Mouse (Mus musculus) forebrain, embryonic 10.5 days (tissue): ENCODE data around the gene Fancc. TPM values are rescaled to one million over a fixed set of nuclear protein-coding genes. Genes with fewer than 3 reads are reported as not detected.

ENCODE experiments used
- DNase-seq: peaks from one replicate; pipeline ENCODE4 v3.0.0-alpha.2; 2017; ENCODE audit warnings: low spot score; ENCODE audit errors: extremely low spot score
- H3K27ac ChIP-seq: fragments of 300-500 bp; sonication (generic); 2 replicates; pipeline ENCODE4 v1.5.1; 2016; ENCODE audit warnings: mild to moderate bottlenecking
- H3K27me3 ChIP-seq: fragments of 300-500 bp; sonication (generic); 2 replicates; pipeline ENCODE4 v1.6.1; 2016; ENCODE audit warnings: mild to moderate bottlenecking; ENCODE audit not compliant: poor library complexity, severe bottlenecking
- H3K36me3 ChIP-seq: fragments of 300-500 bp; sonication (generic); replicated peaks from 2 replicates; pipeline ENCODE4 v1.6.1; 2016; ENCODE audit warnings: mild to moderate bottlenecking, moderate library complexity
- H3K4me1 ChIP-seq: fragments of 300-500 bp; sonication (generic); 2 replicates; pipeline ENCODE4 v1.6.1; 2016
- H3K4me3 ChIP-seq: fragments of 300-500 bp; sonication (generic); 2 replicates; pipeline ENCODE4 v1.5.1; 2016; ENCODE audit warnings: mild to moderate bottlenecking, moderate library complexity
- H3K9me3 ChIP-seq: fragments of 300-500 bp; sonication (generic); 2 replicates; pipeline ENCODE4 v1.6.1; 2016; ENCODE audit warnings: mild to moderate bottlenecking, moderate library complexity
- WGBS: fragments of 180-500 bp; shearing (Covaris S2); methylation state at CpG from one replicate; pipeline ENCODE4 v1.1.7; 2016; 5-methylcytosine and 5-hydroxymethylcytosine counted together
- microRNA counts: library from miRNA; unstranded; fragments of <30 nt; microRNA quantifications from one replicate; lab custom pipeline; 2017
- microRNA-seq: library from miRNA; unstranded; fragments of <30 nt; microRNA quantifications from one replicate; pipeline ENCODE4, GENCODE M21; 2017
- polyA plus RNA-seq: library from polyadenylated mRNA; unstranded; fragments of >200 nt; fragmentation: Nextera tagmentation; extraction: Ambion mirVana; gene quantifications from 2 replicates; pipeline ENCODE4 v1.2.1, GENCODE M21; 2016

Gene Fancc
- polyA plus RNA-seq, 1 experiment from 2014 or later: 22.4 TPM

GRCm38 (mm10) chr13:63235551-63235950 is 261.5 kb downstream of the Fancc start:
- 94% methylated on average over 3 of the region's 3 CpGs for WGBS
- Histone ChIP-seq H3K27ac (no peak overlapping the region), H3K27me3 (peaks cover 2% of the 10 kb centered on the region; the same call in 1 of the 2 replicates), H3K36me3 (no peaks in the 10 kb centered on the region), H3K4me1 (peaks cover 48% of the 10 kb centered on the region), H3K4me3 (no peak overlapping the region), H3K9me3 (no peaks in the 10 kb centered on the region)
- no peak for DNase-seq

MicroRNA genes within 50 kb of the gene (microRNA counts, 519-probe panel; counts per million panel counts)
- microRNA mmu-miR-23b (lab: Ali Mortazavi, UCI) (341 counts per million, percentile 65 among the panel's probes with 10 or more counts), microRNA mmu-miR-24 (lab: Ali Mortazavi, UCI) (3,591 counts per million, percentile 74 among the panel's probes with 10 or more counts), microRNA mmu-miR-27b (lab: Ali Mortazavi, UCI) (341 counts per million, percentile 65 among the panel's probes with 10 or more counts)

Small RNAs within 50 kb of the gene (microRNA-seq; reads per million reads assigned to microRNA genes)
- gene Mir23b (5,920 reads per million, percentile 90 among the genes with 10 or more reads in this experiment), gene Mir24-1 (not detected), gene Mir27b (875 reads per million, percentile 73 among the genes with 10 or more reads in this experiment), gene Mir3074-1 (not detected)

Other genes starting within 250 kb of the Fancc start
- gene Ptch1, start 76.3 kb upstream of the Fancc start, polyA plus RNA-seq: 21.0 and 23.6 TPM in 2 replicates